Mouse (Mus musculus) layer of hippocampus, adult 11-12 months (tissue): ENCODE measurements around the gene Nexmif.
"Not testable (repeated sequence)": the region's sequence is repeated elsewhere in the genome, so short reads cannot be mapped to it uniquely, and the experiment has no call there.

Experiments used
- DNase-seq: peaks from one replicate; pipeline ENCODE4 v3.0.0; 2022; ENCODE audit warnings: low spot score

Nexmif gene

DNA sequence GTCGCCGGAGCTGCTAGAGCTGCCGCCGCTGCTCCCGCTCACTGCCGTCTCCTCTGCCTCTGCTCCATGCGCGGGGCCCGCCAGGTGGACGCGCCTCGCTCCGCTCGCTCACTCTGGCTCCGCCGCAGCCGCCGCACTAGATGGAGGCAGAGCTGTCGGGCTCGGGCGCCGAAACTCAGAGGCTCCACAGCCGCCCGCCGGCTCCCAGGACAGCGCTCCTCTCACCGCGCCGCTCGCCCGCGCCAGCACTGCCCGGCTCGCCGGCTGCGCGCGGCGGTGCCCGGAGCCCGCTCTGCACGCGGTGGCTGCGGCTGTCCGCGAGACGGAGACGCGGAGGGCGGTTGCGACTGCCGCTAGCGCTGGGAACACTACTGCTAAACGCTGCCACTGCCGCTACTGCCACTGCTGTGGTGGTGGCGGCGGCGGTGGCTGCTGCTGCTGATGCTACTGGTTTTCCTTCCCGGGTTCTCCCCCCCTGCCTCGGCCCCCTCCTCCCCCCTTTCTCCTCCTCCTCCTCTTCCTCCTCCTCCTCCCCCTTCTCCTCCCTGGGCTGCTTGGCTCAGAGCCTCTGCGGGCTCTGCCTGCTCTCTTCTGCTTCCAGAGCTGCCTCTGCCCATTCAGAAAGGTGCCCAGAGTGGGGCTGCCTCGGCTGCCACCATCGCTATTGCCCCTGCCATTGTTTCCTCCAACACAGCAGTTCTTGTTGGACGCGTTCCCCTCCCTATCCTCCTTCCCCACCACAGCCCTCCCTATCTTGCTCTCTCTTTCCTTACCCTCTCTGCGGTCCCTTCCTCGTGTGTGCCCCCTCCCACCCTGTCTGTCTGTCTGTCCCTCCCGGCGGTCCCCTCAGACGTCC is at the start of gene Nexmif:
Gene Nexmif, minus strand, starts transcription at position 450 of the 856 bp plus-strand sequence.
- peak; percentile 19 for DNase-seq

- DNase-seq, result no peak
Measured at GRCm38 (mm10) chrX:104208701-104209100, 7.7 kb upstream of the Nexmif start.

DNA sequence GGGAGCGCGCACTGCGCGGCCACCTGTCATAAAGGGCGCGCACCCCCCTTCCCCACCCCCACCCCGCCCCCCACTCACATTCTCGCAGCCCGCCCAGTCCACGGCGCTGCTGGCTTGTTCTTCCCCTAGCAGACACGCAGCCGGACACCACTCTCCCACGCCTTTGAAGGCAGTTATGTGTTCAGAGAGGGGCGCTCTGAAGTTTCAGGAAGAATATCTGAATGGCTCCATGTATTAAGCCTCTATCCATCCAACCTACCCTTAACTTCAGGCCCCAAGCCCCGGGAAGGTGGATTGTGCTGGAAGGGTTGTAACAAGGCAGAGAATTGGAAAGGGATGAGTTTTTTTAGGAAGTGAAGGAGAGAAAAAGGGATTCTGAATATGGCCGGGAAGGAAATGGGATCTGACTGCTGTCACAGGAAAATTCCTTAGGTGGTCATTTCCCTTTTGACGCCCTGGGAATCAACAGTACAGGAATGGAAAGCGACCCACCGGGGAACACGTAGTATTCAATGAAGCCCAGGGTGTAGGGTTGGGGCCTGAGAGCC is 681 bp upstream of the Nexmif start:
- DNase-seq, result no peak

- peak; percentile 22 for DNase-seq
Measured at GRCm38 (mm10) chrX:104200388-104200735, 623 bp downstream of the Nexmif start.

DNA sequence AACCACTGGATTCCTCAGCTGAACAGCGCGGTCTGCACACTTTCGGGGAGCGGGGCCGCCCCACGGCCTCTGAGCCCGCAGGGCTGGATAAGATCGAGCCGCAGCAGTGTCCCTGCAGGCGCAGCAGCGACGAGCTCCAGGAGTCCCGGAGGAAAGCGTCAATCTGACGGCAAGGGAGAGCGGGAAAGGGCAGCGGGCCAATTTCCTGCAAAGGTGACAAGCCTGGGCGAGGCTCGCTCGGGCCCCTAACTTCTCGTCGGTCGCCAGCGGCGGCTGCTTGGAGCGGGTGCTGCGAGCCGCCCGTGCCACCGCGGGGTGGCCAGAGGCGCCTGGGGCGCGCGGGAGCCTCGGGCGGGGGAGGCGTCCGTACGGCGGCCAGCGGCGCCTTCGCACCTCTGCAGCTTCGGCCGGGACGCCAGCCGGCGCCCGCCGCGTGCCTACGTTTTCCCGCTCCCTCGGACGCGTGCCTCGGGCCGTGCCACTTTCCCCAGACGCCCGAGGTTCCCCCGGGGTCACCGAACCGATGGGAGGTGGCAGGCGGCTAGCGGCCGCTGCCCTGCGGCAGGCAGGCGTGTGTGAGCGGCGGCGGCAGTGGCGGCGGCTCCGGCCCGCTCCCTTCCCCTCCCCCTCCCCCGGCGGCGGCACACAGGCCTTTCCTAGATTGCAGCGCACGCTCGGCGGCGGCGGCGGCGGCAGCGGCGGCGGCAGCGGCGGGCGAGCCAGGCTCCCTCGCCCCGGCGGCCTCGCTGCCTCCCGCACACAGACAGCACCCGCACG is 1.2 kb downstream of the Nexmif start:
- DNase-seq, result peak; percentile 8

DNA sequence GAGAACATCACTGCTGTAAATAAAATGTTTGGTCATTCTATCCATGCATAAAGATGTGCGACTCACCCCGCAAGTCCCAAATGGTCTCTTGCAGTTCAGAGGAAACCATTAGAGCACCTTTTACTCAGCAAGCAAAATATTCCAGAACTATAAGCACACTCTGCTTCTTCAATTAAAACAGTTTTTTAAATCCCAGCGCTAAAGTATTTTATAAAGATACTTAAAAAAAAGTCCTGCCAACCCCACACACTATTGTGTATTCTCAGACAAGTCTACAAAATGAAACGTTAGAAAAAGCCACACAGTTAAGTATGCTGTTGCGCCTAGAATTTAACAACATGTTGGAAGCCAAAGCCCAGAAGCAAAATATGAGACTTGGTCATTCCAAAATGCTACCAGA is 1.9 kb downstream of the Nexmif start:
- no peak for DNase-seq

- no peak for DNase-seq
Measured at GRCm38 (mm10) chrX:104196561-104196960, 4.4 kb downstream of the Nexmif start.

DNA sequence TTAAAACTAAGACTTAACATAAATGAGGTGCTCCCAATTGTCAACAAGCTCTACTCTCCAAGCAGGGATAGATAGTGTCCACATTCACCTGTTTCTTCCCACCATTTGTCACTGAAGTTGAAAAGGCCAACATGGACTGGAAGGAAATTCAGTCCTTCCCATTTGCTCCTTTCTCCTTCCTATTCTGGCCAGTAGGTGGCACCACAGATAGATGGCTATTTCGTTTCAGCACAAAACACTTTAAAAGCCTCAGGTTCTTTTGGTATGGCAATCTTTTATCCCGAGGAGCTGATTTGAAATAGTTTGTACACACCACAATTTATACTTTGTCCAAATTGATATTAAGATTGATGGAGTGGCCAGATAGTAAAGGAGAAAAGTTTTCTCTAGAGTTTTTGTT is 21.7 kb downstream of the Nexmif start:
- DNase-seq, result peak; percentile 32

DNA sequence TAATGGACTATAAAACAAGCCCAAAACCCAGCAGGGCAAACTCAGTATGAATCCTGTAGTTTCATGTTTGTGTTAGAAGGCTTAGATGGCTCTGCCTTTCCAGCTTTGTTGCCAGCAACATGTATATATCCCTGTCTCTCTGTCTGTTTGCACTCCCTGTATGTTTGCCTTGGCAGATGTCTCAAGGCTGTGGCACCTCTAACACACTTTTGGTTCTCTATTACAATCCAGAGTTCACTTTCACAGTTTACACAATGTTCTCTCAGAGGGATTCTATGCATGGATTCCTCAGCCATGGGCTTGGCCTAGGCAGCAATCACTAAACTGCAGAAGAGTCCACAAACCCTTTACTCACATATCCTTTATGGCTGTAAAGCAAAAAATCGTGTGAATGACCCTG is 50.9 kb downstream of the Nexmif start:
- DNase-seq, result no peak

DNA sequence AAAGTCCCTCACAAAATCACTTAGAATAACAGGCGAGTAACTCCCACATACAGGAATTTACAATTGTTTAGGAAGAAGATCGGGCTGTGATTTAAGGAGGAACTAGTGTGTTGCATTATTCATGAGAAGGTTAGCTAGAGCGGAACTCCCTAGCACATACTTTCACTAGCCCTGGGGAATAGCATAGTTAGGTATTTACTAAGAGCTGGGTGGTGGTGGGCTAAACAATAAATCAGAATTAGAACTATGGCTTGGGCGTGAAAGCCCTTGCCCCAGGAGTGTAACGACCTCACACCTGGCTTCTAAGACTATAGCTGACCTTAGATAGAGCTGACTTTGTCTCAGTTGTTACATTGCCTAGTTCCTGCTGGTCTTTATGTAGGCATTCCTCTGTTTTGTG is 85.7 kb downstream of the Nexmif start:
- not testable (repeated sequence) for DNase-seq

DNA sequence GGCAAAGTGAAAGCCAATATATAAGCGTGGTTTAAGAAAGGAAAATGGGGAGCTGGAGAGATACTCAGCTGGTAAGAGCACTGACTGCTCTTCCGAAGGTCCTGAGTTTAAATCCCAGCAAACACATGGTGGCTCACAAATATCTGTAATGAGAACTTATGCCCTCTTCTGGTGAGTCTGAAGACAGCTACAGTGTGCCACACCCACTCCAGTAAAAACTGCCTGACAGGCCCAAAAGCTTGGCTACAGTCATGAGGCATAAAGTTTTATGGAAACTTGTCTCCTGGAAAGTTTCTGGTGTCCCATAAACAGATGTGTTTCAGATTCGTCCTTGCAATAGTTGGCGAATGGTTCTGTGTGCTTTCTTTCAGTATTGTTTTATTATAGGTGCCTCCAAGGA is 86.4 kb downstream of the Nexmif start:
- no peak for DNase-seq

DNA sequence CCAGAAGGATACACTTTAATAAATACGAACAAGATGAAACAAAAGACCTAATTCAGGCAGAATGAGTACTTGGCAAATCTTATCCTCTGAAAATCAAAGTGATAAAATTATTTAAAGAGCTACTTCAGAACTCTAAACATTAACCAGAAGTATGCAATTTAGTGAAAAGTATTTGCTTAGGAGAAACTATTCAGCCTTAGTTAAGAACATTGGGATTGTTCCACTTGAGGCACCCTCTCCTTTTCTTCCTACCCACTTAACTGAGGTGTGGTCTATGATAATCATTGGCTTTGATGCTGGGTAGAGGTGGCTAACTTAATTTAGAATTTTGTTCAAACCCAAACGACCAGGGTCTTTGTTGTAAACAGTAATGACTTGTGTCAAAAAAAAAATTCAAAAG is 146.1 kb downstream of the Nexmif start:
- no peak for DNase-seq

- DNase-seq, result no peak
Measured at GRCm38 (mm10) chrX:104040276-104040675, 160.7 kb downstream of the Nexmif start.

GRCm38 (mm10) chrX:104033843-104034242 is 167.1 kb downstream of the Nexmif start:
- no peak for DNase-seq

DNA sequence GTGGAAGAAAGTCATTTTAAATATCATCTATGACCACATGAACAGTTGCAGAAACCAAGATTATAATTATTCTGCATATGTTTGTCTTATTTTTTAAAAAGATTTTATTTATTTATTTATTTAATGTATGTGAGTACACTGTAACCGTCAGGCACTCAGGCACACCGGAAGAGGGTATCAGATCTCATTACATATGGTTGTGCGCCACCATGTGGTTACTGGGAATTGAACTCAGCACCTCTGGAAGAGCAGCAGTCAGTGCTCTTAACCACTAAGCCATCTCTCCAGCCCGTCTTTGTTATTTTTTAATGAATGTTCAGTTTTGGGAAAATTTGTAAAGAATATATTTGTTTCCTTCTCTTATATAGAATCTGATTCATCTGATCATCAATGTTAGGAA is 168.2 kb downstream of the Nexmif start:
- DNase-seq, result peak; percentile 5
